Mouse (Mus musculus): ENCODE results near the gene Spg20.

DNA sequence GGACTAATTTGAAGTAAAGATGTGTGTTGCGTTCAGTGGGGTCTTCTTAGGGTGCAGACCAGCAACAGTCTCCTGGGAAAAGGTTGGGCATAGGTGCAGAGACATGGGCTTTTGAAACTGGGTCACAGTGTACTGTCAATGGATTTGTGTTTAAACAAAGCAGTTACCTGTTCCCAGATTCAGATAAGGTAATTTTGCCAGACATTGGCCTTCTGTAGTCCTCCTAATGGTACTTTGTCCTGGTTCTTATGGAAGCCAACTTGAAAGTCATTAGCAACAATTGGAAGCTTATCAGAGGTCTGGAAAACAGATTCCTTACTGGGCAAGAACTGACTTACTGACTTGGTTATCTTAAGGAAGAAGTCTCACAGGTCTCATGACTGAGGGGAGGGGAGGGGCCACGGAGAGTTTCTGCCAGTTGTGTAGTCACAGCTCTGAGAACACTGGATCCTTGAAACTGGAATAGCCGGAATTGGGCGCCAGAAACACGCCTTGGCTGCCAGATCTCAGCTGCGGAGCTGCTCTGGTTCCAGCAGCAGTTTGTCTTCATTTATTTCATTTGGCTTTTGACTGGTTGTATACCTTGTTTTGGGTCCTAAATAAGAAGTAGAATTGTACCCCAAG is 7.5 kb downstream of the Spg20 start:
- TF ChIP-seq E2F4 (IDR thresholded peaks at IDR 0.05; ENCODE audit: insufficient read depth) (no peak), MYOD1 (IDR thresholded peaks at IDR 0.05; ENCODE audit: control insufficient read depth in 1 of 3, insufficient read length in 2 of 3, low read depth in 2 of 3) (no peak), POLR2A (IDR thresholded peaks at IDR 0.05; ENCODE audit: insufficient read length, low read depth) (no peak)

Data from myocyte (in vitro differentiated cells).